Mouse (Mus musculus) embryonic facial prominence, embryonic 13.5 days (tissue): Measurements from ENCODE around the gene Vps37b. TPM values are rescaled to one million over a fixed set of nuclear protein-coding genes. Genes with fewer than 3 reads are reported as not detected.
A peak's percentile ranks its signal among the peaks of the same experiment; 100 is the strongest.

ENCODE experiments used
- ATAC-seq: fragments of 200-750 bp; cut with Nextera tagmentation; 2 replicates; pipeline ENCODE4 v1.8.0; 2017; ENCODE audit warnings: low read depth; ENCODE audit not compliant: insufficient number of reproducible peaks, insufficient read depth, low FRiP score, low TSS enrichment
- H3K27ac ChIP-seq: fragments of 300-500 bp; sonication (generic); 2 replicates; pipeline ENCODE4 v1.5.1; 2015; ENCODE audit warnings: moderate library complexity, mild to moderate bottlenecking, inconsistent platforms
- H3K27me3 ChIP-seq: fragments of 300-500 bp; sonication (generic); 2 replicates; pipeline ENCODE4 v1.6.1; 2015; ENCODE audit warnings: mild to moderate bottlenecking, inconsistent platforms
- H3K36me3 ChIP-seq: fragments of 300-500 bp; sonication (generic); 2 replicates; pipeline ENCODE4 v1.6.1; 2015; ENCODE audit warnings: mild to moderate bottlenecking, inconsistent platforms
- H3K4me1 ChIP-seq: fragments of 300-500 bp; sonication (generic); 2 replicates; pipeline ENCODE4 v1.6.1; 2015; ENCODE audit warnings: inconsistent platforms
- H3K4me2 ChIP-seq: fragments of 300-500 bp; sonication (generic); 2 replicates; pipeline ENCODE4 v1.6.1; 2015; ENCODE audit warnings: moderate library complexity, mild to moderate bottlenecking, inconsistent platforms
- H3K4me3 ChIP-seq: fragments of 300-500 bp; sonication (generic); 2 replicates; pipeline ENCODE4 v1.5.1; 2015; ENCODE audit warnings: mild to moderate bottlenecking, inconsistent platforms
- H3K9ac ChIP-seq: fragments of 300-500 bp; sonication (generic); 2 replicates; pipeline ENCODE4 v1.6.1; 2015; ENCODE audit warnings: mild to moderate bottlenecking, inconsistent platforms
- H3K9me3 ChIP-seq: fragments of 300-500 bp; sonication (generic); 2 replicates; pipeline ENCODE4 v1.6.1; 2016; ENCODE audit warnings: inconsistent platforms
- WGBS: fragments of 180-500 bp; shearing (Covaris S2); methylation state at CpG from one replicate; pipeline ENCODE4 v1.1.7; 2015; ENCODE audit warnings: mixed read lengths; 5-methylcytosine and 5-hydroxymethylcytosine counted together
- polyA plus RNA-seq: library from polyadenylated mRNA; unstranded; fragments of >200 nt; fragmentation: Nextera tagmentation; extraction: Ambion mirVana; gene quantifications from 2 replicates; pipeline ENCODE4 v1.2.1, GENCODE M21; 2015

Vps37b gene
- polyA plus RNA-seq, 1 experiment from 2014 or later, result 39.0 TPM

DNA sequence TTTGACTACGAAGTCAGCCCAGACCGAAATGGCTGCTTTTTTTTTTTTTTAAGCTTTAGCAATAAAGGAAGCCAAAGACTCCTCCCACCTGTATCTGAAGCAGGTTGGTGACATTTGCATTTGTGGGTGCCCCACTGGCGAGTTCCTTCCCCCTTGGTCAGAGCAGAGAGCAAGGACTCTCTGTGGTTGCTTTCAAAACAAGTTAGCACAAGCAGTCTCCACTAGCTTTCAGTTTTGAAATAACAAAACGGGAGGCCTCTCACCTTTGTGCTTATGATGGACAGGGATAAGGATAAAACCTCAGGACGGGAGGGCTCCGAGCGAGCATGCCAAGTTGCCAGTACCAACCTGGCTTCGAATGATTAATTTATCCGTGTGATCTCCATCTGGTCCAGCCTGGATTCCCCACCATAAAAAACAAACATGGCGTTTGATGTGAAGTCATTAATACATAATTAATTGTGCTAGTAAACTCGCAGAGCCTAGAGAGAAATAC lies 57.4 kb downstream of the Vps37b start:
- Histone ChIP-seq H3K4me1 (peaks cover 32% of the 10 kb centered on the region), H3K36me3 (no peaks in the 10 kb centered on the region), H3K4me2 (peak overlapping the region; percentile 95), H3K4me3 (peak overlapping the region; percentile 75), H3K9me3 (no peaks in the 10 kb centered on the region), H3K27ac (no peak overlapping the region), H3K27me3 (peaks cover 25% of the 10 kb centered on the region), H3K9ac (no peak overlapping the region)
- no peak for ATAC-seq
- 40% methylated on average over 11 of the region's 11 CpGs for WGBS

DNA sequence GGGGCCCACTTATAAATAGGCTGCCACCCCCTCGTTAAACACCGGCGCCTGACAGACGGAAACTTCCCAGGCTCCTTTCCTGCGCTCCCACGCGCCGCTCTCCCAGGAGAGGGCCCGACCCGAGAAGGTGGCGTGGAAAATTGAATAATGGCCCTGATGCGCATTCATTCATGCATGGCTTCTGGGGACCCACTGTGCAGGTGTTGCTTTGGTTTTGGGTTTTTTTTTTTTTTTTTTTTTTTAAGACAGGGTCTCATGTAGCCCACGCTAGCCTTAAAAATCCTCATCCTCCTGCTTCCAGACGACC lies 57.9 kb downstream of the Vps37b start:
- H3K27me3 ChIP-seq, result peaks cover 25% of the 10 kb centered on the region
- H3K36me3 ChIP-seq, result no peaks in the 10 kb centered on the region
- no peak for ATAC-seq
- WGBS, result under 1% methylated on average over 14 of the region's 14 CpGs
- peak overlapping the region; percentile 80 for H3K9ac ChIP-seq
- peak overlapping the region; percentile 75 for H3K4me3 ChIP-seq
- no peaks in the 10 kb centered on the region for H3K9me3 ChIP-seq
- peaks cover 29% of the 10 kb centered on the region for H3K4me1 ChIP-seq
- peak overlapping the region; percentile 95 for H3K4me2 ChIP-seq
- H3K27ac ChIP-seq, result no peak overlapping the region

DNA sequence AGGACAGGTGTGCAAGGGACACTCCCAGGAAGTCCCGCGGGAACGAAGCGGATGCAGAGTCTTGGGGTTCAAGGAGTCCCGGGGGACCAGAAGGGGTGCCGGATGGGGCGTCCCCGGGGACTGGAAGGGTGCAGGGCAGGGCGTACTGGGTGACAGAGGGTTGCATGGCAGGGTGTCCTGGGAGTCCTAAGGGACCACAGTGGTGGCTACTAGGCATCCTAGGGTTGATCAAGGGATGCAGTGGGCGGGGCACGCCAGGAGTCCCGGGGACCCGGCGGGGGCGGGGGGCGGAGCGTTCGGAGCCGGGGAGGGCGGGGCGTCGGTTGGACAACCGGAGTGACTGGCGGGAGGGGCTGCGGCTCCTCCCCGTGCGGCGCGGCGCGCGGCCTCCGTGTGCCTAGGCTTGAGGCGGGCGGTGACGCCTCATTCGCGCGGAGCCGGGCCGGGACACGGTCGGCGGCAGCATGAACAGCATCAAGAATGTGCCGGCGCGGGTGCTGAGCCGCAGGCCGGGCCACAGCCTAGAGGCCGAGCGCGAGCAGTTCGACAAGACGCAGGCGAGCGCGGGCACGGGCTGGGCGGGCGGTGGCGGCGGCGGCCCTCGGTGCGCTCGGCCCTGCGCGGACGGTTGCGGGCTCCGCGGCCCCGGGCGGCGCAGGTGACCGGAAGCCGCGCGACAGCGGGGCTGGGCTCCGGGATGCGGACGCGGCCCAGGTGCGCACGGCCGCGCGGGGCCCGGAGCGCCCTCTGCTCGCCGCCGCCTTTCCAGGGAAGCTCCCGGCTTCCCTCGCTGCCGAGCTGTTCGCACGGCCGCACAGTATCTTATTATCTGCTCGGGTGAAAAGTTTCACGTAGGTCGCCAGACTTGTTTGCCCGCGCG lies 58.5 kb downstream of the Vps37b start, which contains the start of gene Hip1r:
Gene Hip1r, plus strand, starts transcription at position 330 of the 880 bp plus-strand sequence.
- peak within 1 kb of the TSS; percentile 75 for H3K4me3 ChIP-seq
- H3K9me3 ChIP-seq, result no peaks in the 10 kb centered on the region
- no peak within 1 kb of the TSS for H3K27ac ChIP-seq
- peaks cover 28% of the 10 kb centered on the region for H3K4me1 ChIP-seq
- WGBS, result 1% methylated on average over 106 of the region's 106 CpGs
- H3K27me3 ChIP-seq, result peaks cover 25% of the 10 kb centered on the region
- H3K36me3 ChIP-seq, result no peaks in the 10 kb centered on the region
- peak within 1 kb of the TSS; percentile 80 for H3K9ac ChIP-seq
- peak within 1 kb of the TSS; percentile 95 for H3K4me2 ChIP-seq
- peak; percentile 72 for ATAC-seq

DNA sequence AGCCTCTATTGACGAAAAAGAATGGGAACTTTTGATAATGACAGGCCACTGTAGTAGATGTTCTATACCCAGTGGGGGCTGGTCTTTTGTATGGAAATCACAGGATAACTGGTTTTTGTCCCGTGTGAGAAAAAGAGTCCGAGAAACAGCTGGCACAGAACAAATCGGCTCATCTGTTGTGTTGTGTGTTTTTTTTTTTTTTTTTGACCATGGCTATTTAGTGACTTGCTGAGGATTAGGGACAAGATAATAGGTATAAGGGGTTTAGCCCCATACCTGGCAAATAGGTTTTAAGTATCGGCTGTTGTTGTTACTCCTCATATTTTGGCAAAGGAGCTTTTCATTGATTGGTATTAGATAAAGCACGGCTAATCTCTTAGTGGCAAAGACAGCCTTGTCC lies 59.6 kb downstream of the Vps37b start:
- Histone ChIP-seq H3K4me1 (peaks cover 25% of the 10 kb centered on the region), H3K4me3 (no peak overlapping the region), H3K36me3 (no peaks in the 10 kb centered on the region), H3K9ac (no peak overlapping the region), H3K27ac (no peak overlapping the region), H3K27me3 (peaks cover 25% of the 10 kb centered on the region), H3K4me2 (no peak overlapping the region), H3K9me3 (no peaks in the 10 kb centered on the region)
- 73% methylated on average over 6 of the region's 6 CpGs for WGBS
- no peak for ATAC-seq

DNA sequence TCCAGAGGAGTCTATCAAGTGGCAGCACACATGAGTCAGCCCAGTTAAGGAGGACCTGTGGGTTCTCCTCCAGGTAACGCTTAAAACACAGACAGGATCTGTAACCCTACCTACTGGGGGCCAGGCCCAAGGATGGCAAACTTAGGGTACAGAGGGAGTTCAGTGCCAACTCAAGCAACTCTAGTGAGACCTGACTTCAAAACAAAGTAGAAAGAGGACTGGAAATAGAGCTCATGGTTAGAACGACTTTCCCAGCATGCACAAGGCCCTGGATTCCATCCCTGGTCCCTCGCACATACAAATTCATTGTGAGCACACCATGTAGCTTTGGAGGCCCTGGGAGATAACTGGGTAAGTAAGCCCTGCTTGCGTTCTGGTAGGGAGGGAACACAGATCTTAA lies 61.5 kb downstream of the Vps37b start:
- Histone ChIP-seq H3K36me3 (no peaks in the 10 kb centered on the region), H3K4me2 (no peak overlapping the region), H3K27ac (no peak overlapping the region), H3K9ac (no peak overlapping the region), H3K27me3 (peaks cover 21% of the 10 kb centered on the region), H3K9me3 (no peaks in the 10 kb centered on the region), H3K4me3 (no peak overlapping the region), H3K4me1 (peaks cover 13% of the 10 kb centered on the region)
- no peak for ATAC-seq
- 87% methylated on average over 4 of the region's 4 CpGs for WGBS

DNA sequence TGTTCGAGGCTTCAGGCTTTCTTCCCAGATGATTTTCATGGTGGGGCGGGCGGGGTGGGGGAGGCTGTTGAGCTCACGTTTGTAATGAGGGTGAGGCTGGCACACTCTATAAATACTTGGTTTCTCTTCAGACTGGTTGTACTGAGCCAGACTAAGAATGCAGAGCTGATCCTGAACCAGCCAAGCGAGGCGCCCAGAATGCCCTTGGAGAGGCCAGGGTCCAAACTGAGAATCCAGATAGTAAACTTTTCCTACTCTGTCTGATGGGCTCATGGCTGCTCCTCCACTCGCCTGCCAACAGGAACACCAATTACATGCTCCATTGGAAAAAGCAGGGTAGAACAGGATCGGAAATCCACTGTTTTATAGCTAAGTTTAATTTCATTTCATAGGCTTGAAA lies 62.9 kb downstream of the Vps37b start:
- ATAC-seq, result no peak
- Histone ChIP-seq H3K9me3 (no peaks in the 10 kb centered on the region), H3K36me3 (no peaks in the 10 kb centered on the region), H3K27ac (no peak overlapping the region), H3K27me3 (peaks cover 12% of the 10 kb centered on the region), H3K4me1 (peaks cover 5% of the 10 kb centered on the region), H3K9ac (no peak overlapping the region), H3K4me2 (no peak overlapping the region), H3K4me3 (no peak overlapping the region)
- whole genome bisulfite sequencing, result 64% methylated on average over 8 of the region's 8 CpGs

DNA sequence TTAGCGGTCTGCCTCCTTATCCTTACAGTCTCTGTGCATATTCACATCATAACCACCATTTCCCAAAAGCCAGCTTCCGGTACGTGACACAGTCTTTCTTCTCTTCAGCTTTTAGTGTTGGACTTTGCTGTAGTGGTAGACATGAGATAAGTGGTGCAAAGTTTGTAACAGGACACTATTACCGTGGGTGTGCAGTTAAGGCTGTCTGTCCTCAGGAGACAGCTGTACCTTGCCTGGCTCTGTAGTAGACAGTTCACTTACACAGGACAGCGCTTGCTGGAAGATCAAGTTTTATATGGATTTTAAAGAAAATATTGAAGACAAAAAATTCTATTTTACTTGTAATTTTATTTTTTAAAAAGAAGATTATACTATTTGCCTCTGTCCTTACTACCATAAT lies 63.6 kb downstream of the Vps37b start:
- Histone ChIP-seq H3K4me3 (no peak overlapping the region), H3K9me3 (no peaks in the 10 kb centered on the region), H3K36me3 (no peaks in the 10 kb centered on the region), H3K27ac (no peak overlapping the region), H3K4me2 (no peak overlapping the region), H3K27me3 (peaks cover 8% of the 10 kb centered on the region), H3K4me1 (peaks cover 4% of the 10 kb centered on the region), H3K9ac (no peak overlapping the region)
- 78% methylated on average over 5 of the region's 5 CpGs for WGBS
- ATAC-seq, result no peak

DNA sequence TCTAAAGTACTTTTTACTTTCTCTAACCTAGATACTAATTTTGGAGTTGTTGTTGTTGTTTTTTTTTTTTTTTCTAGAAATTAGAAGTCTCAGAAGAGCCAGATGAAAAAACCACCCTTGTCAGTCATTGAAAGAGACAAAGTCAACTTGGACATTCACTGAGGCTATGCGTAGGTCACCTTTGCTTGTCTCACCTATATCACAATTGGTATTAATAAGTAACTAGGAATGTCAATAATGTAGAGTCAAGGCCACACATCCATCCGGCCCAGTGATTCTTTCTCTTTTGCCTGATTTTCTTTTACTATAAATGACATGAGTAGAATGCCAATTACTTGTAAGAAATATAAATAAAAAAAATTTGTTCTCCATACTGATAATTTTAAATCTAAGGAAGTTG lies 65.3 kb downstream of the Vps37b start:
- WGBS, result 95% methylated on average over 2 of the region's 2 CpGs
- Histone ChIP-seq H3K9ac (no peak overlapping the region), H3K9me3 (no peaks in the 10 kb centered on the region), H3K4me1 (no peaks in the 10 kb centered on the region), H3K4me2 (no peak overlapping the region), H3K36me3 (no peaks in the 10 kb centered on the region), H3K4me3 (no peak overlapping the region), H3K27me3 (no peaks in the 10 kb centered on the region), H3K27ac (no peak overlapping the region)
- ATAC-seq, result no peak

DNA sequence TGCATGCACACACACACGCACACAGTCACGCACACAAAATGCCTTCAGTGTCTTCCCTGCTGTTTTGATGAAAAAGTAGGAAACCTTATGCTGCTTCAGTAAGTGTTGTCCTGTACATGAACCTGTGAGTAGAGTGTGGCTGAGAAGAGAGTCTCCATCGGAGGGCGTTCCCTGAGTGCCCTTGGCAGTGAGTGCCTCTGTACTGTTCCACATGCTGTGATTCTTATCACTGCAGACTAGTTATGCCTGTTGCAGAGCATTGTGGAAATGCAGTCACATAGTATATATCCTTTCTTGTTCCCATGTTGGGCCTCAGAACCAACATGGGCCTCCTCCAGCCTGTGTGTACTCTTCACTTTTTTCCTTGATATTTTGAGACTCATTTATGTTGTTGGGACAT lies 67.9 kb downstream of the Vps37b start:
- no peaks in the 10 kb centered on the region for H3K36me3 ChIP-seq
- no peaks in the 10 kb centered on the region for H3K4me1 ChIP-seq
- no peak for ATAC-seq
- H3K9me3 ChIP-seq, result no peaks in the 10 kb centered on the region
- H3K4me3 ChIP-seq, result no peak overlapping the region
- H3K27me3 ChIP-seq, result no peaks in the 10 kb centered on the region
- WGBS, result 90% methylated on average over 4 of the region's 4 CpGs
- H3K4me2 ChIP-seq, result no peak overlapping the region
- H3K27ac ChIP-seq, result no peak overlapping the region
- H3K9ac ChIP-seq, result no peak overlapping the region

DNA sequence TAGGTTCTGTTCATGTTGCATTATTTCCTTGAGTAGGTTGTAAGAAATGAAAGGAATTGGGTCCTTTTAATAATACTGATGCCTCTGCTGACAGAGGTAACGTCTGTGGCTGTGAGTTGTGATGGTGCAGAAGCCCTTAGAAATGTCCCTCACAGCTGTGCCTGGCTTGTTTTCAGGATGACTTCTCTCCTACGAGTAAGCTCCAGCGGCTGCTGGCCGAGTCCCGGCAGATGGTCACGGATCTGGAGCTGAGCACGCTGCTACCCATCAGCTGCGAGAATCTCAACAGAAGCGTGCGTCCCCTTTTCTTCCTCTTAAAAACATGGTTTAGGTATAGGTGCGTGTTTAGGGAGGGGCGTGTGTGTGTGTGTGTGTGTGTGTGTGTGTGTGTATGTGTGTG lies 71.0 kb downstream of the Vps37b start:
- no peak for ATAC-seq
- no peak overlapping the region for H3K4me3 ChIP-seq
- no peaks in the 10 kb centered on the region for H3K9me3 ChIP-seq
- no peak overlapping the region for H3K4me2 ChIP-seq
- WGBS, result 82% methylated on average over 12 of the region's 12 CpGs
- H3K27ac ChIP-seq, result no peak overlapping the region
- no peak overlapping the region for H3K9ac ChIP-seq
- H3K36me3 ChIP-seq, result no peaks in the 10 kb centered on the region
- no peaks in the 10 kb centered on the region for H3K4me1 ChIP-seq
- H3K27me3 ChIP-seq, result no peaks in the 10 kb centered on the region

DNA sequence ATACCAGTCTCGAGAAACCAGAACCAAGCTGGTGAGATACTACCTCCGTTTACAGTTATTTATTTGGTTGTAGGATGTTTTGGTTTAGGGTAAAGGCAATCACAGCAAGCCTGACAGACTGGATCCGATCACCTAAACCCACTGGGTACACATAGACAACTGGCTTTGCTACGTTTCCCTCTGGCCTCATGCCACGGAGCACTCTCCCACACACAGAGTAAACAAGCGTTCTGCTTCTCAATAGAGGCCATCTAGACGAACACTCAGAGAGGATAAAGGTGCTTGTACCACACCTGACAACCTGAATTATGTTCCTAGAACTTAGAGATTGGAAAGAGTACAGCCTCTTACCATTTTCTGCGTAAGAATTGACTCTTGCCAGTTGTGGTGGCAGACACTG lies 71.9 kb downstream of the Vps37b start:
- Histone ChIP-seq H3K27me3 (no peaks in the 10 kb centered on the region), H3K9ac (no peak overlapping the region), H3K9me3 (no peaks in the 10 kb centered on the region), H3K36me3 (no peaks in the 10 kb centered on the region), H3K4me3 (no peak overlapping the region), H3K4me1 (0 out of 2 replicates have a peak, but pooled peaks cover 1% of the 10 kb centered on the region), H3K27ac (no peak overlapping the region), H3K4me2 (no peak overlapping the region)
- 72% methylated on average over 8 of the region's 8 CpGs for WGBS
- ATAC-seq, result no peak

DNA sequence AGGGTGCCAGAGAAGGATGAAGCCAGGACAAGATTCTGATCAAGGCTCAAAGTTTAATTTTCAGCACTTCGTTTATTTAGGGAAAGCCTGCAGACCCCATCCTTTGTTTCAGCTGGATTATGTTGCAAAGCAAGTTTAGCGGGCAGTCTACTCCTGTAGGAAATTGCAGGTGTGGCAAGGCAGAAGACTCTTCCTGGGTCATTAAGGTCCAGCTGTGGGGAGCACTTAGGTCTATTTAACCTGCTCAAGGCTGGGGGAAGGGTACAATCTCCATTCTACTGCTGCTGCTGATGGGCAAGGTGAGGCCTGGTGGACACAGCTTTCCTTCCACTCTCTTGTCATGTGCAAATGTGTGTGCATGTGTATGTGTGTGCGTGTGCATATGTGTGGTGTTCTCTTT lies 73.1 kb downstream of the Vps37b start:
- WGBS, result 66% methylated on average over 3 of the region's 3 CpGs

More for the DNA sequence above, 73.1 kb downstream of the Vps37b start:
- H3K4me2 ChIP-seq, result no peak overlapping the region
- no peaks in the 10 kb centered on the region for H3K9me3 ChIP-seq
- no peaks in the 10 kb centered on the region for H3K27me3 ChIP-seq
- H3K27ac ChIP-seq, result no peak overlapping the region
- no peak for ATAC-seq
- no peak overlapping the region for H3K9ac ChIP-seq
- H3K4me1 ChIP-seq, result peaks cover 10% of the 10 kb centered on the region; the same call in 1 of the 2 replicates
- no peak overlapping the region for H3K4me3 ChIP-seq
- no peaks in the 10 kb centered on the region for H3K36me3 ChIP-seq
